Mouse (Mus musculus): ENCODE results near the gene Bcar1.

The Bcar1 gene

DNA sequence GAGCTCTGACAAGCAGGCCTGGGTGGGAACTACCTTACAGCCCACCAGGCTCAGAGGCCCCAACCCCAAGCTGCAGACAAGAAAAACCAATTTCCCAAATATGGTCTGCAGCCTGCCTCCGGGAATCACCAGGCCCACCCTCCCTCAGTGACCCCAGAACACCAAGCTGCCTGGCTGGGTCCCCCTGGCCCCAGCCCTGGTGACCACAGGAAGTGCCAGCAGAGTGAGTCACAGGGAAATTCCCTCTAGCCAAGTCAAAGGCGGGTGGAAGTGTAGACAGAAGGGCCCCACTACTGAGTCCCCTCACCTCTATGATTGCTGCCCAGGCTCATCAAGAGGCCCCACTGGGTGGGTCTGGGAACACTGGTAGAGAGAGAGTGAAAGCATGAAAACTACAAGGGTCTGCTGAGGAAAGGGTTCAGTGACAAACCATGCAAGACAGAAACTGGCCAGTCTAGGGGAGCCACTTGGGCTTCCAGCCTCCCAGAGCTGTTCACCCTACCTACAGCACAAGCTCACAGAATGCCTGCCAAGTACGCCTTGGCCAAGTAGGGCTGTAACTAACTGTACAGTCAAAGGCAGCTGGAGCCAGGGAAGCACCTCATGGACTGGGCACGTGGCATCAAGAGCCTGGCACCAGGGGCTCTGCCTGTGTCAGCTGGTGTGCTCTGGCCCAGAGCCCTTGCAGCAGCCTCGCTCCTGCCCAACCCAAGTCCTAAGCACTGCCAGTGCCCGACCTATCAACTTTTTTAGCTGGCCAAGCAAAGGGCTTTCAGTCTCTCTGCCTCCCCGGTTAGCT lies 17.3 kb downstream of the Bcar1 start:
- in situ Hi-C loops (cut with MboI; ENCODE audit: low pct_unique_long_range_greater_than_20kb in 1 of 2, low sequenced_read_pairs in 2 of 2, unreplicated experiment in 1 of 2), result no loop called here

DNA sequence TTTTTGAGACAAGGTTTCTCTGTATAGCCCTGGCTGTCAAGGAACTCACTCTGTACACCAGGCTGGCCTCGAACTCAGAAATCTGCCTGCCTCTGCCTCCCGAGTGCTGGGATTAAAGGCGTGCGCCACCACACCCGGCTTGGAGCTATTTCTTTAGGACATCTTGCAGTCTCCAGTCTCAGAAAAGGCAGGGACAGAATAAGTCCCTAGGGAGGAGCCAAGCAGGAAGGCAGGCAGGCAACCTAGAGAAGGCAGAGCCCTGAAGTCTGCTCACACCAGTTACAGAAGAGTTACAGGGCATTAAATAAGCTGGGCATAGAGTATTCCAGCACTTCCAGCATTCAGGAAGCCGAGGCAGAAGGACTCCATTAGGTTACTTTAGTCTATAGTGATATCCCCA lies 18.3 kb downstream of the Bcar1 start:
- in situ Hi-C loops (cut with MboI; ENCODE audit: low pct_unique_long_range_greater_than_20kb in 1 of 2, low sequenced_read_pairs in 2 of 2, unreplicated experiment in 1 of 2), result no loop called here

DNA sequence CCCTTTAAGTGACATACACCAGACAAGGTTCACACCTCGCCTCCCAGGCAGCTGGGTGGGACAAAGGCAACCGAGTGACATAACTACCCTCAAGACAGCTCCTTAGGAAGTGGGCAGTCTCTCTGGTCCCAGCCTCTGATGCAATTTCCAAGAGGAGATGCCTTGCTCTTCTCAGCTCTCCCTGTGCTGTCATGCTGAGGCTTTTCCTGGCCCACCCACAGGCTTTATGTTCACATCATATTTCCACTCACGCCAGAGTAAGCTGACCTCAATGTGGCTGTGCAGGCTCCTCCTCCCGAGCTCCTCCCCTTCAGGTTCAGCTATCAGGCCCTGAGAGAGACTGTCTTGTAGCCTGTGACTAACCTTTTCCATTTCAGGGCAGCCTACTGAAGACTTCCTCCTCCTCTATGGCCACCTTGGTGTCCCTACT lies 23.5 kb downstream of the Bcar1 start:
- in situ Hi-C loops (cut with MboI; ENCODE audit: low pct_unique_long_range_greater_than_20kb in 1 of 2, low sequenced_read_pairs in 2 of 2, unreplicated experiment in 1 of 2), result no loop called here

DNA sequence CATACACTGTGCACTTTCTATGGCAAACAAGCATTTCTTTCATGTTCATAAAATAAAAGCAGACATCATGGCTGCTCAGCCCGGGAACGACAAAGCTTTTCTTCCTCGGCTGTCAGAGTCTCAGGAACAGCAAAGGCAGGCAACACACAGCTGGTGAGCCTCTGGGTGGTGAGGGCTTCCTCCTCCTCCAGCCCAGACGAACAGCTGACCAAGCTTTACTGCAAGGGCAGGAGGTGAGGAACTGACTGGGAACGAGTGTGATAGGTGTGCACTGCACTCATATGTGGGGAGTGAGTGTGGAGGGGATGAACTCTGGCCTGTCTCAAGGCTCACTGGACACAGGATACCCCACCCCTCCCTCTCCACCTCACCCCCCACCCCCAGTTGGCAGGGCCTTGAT lies 24.7 kb downstream of the Bcar1 start:
- in situ Hi-C loops (cut with MboI; ENCODE audit: low pct_unique_long_range_greater_than_20kb in 1 of 2, low sequenced_read_pairs in 2 of 2, unreplicated experiment in 1 of 2), result no loop called here

DNA sequence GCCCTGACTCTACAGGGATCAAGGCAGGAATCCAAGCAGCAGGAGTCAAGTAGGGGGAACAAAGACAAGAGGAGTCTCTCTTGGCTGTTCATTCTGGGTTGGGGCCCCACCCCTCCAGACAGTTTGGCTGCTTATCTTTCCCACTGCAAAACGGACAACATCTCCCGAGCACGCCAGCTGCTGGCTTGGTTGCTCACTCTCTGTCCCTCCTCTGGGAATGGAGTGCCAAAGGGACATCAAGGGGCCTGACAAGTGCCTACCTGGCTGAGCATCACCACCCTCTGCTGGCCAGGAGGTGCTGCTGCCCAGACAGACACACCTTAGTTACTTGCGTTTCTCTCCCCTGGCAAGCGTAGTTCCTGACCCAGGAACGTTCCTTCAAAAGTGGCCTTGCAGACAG lies 25.7 kb downstream of the Bcar1 start:
- in situ Hi-C loops (cut with MboI; ENCODE audit: low pct_unique_long_range_greater_than_20kb in 1 of 2, low sequenced_read_pairs in 2 of 2, unreplicated experiment in 1 of 2), result no loop called here

DNA sequence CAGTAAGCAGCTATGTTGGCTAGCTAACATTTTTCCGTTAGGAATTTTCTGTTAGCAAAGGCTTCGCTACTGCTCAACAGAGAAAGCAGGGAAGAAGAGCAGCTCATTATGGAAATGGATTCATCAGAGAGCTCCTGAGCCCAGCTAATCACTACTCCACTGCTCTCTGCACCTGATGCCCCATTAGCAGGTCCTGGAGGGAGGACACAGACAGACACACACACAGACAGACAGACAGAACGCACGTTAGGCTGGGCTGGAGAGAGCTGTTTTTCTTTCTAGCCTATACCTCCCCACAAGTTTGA lies 26.2 kb downstream of the Bcar1 start:
- in situ Hi-C loops (cut with MboI; ENCODE audit: low pct_unique_long_range_greater_than_20kb in 1 of 2, low sequenced_read_pairs in 2 of 2, unreplicated experiment in 1 of 2), result no loop called here

DNA sequence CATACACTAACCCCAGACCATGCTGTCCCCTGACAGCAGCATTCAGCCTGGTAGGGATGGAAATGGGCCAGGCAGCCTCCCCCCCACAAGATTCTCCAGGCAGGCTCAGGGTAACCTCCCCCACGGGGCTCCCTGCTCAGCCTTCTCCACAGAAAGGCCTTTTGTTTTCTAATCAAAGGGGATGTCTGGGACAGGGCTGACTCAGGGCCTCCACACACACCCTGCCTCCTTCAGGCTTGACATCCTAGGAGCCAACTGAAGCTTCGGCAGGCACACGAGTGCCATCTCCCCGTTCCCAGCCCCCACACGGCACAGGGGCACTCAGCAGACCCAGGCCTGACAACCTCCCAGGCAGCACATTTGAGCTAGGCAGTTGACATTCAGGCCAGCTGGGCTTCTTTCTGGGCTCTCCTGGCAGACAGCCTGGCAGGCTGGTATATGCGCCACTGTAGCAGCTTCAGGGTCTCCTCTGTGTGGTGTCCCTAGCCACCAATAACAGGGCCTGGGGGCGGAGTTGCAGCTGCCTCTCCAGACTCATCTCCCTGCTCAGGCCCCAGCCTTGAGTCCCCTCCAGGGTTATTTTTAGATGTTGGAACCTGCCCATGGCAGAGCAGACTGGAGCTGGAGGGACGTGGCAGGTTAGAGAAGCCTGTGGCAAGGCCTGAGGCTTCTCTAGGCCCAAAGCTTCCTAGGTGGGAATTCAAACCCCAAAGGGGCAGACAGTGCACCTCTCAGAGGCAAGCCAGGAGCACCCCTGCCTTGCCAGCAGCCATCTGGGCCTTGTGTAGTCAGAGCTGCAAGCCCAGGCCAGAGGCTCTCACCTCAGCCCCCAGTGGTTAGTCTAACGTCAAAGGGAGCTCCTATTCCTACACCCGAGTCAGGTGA lies 26.8 kb downstream of the Bcar1 start:
- in situ Hi-C loops (cut with MboI; ENCODE audit: low pct_unique_long_range_greater_than_20kb in 1 of 2, low sequenced_read_pairs in 2 of 2, unreplicated experiment in 1 of 2), result no loop called here

DNA sequence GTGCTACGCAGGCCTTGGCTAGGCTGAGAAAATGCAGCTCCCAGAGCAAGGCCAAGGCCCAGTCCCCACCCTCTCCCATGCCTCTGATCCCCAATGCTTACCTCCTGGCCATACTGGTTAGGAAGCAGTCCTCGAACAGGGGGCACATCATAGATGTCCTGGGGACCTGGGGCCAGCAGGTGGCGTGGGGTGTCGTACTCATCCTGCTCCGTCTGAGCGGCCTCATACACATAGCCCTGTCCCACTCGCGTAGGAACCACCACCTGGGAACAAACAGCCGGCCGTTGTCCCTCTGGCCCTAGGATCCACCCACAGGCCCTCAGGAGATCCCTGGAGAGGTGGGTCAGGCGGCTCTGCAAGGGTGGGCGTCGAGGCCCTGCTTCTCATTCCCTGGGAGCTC lies 28.1 kb downstream of the Bcar1 start:
- in situ Hi-C loops (cut with MboI; ENCODE audit: low pct_unique_long_range_greater_than_20kb in 1 of 2, low sequenced_read_pairs in 2 of 2, unreplicated experiment in 1 of 2), result no loop called here

DNA sequence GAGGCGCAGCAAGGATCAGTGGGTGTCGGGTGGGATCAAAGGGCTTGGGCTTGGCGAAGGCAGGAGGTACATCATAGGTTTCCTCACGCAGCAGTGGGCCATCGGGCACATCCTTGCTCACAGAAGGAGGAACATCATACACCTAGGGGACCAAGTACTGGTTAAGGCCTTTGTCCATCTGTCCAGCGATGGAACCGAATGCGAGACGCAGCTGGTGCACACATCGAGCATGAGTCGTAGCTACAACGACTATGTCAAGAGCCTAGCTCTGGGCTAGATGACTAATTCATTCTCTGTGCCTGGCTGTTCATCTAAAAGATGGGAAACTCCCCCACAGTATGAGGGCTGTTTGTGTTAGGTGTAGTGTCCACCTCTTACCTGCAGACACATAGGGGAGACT lies 29.3 kb downstream of the Bcar1 start:
- in situ Hi-C loops (cut with MboI; ENCODE audit: low pct_unique_long_range_greater_than_20kb in 1 of 2, low sequenced_read_pairs in 2 of 2, unreplicated experiment in 1 of 2), result no loop called here

DNA sequence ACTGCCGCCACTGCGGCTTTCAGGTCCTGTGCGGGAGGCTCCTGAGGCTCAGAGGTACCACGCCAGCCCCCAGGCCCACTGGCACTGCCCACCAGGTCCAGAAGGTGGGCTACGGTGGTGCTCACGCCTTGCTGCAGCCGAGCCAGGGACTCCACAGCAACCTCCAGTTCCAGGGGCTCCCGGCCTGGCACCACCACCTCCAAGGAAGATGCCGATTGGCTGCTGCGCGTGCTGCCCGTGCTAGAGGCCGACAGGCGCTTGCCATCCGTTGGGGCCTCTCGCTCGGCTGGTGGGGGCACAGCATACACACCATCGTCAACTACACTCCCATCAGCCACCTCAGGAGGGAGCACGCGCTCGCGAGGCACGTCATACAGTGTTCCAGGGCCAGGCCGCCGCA lies 29.8 kb downstream of the Bcar1 start:
- in situ Hi-C loops (cut with MboI; ENCODE audit: low pct_unique_long_range_greater_than_20kb in 1 of 2, low sequenced_read_pairs in 2 of 2, unreplicated experiment in 1 of 2), result no loop called here

DNA sequence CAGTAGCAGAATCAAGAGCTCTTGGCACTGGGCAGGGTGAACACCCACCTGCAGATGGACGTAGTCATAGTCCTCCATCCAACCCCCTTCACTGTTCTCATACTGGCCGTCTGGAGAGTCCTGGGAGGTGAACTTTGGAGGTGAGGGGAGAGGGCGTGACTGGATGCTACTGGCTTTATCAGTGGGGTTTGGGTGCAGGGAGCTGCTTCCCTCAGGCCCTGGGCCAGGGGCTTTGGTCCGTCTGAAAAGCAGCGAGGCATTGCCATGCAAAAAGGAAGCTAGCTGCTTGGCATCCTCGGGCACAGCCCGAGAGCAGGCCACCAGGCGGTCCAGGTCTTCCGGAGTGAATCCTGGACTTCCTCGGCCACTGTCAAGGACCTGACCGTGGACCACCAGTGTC lies 30.3 kb downstream of the Bcar1 start:
- in situ Hi-C loops (cut with MboI; ENCODE audit: low pct_unique_long_range_greater_than_20kb in 1 of 2, low sequenced_read_pairs in 2 of 2, unreplicated experiment in 1 of 2), result no loop called here

DNA sequence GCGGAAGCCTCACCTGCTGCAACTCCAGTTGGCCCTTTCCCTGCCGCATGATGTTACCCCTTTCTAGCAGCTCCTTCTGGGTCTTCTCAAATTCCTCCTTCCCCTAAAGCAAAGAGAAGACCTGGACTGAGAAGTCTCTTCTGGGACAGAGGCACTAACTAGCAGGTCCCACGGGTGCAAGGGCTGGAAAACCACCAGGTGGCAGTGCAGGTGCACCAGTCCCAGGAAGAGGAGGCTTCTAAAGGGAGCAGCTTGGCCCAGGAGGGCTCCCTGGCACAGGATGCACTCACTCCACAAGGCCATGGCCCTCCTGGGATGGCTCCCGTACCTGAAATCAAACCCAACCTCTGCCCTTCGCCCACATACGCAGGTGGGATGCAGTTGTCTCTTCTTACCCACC lies 31.0 kb downstream of the Bcar1 start:
- in situ Hi-C loops (cut with MboI; ENCODE audit: low pct_unique_long_range_greater_than_20kb in 1 of 2, low sequenced_read_pairs in 2 of 2, unreplicated experiment in 1 of 2), result no loop called here

DNA sequence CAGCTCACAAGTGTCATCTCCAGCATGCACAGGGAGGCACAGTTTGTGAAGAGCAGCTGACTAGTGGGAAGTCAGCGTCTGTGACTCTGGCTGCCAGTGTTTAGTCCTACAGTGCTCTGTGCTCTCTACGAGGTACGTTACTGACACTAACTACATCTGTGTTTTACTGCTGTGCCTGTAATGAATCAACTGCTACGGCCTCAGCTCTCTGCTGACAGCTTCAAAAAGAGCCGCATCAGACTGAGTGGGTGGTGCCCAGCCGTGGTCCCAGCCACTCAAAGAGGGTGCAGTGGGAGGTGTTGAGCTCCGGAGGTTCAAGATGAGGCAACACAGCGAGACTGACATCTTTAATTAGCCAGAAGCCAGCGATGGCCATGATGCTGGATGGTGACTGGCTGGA lies 31.5 kb downstream of the Bcar1 start:
- in situ Hi-C loops (cut with MboI; ENCODE audit: low pct_unique_long_range_greater_than_20kb in 1 of 2, low sequenced_read_pairs in 2 of 2, unreplicated experiment in 1 of 2), result no loop called here

DNA sequence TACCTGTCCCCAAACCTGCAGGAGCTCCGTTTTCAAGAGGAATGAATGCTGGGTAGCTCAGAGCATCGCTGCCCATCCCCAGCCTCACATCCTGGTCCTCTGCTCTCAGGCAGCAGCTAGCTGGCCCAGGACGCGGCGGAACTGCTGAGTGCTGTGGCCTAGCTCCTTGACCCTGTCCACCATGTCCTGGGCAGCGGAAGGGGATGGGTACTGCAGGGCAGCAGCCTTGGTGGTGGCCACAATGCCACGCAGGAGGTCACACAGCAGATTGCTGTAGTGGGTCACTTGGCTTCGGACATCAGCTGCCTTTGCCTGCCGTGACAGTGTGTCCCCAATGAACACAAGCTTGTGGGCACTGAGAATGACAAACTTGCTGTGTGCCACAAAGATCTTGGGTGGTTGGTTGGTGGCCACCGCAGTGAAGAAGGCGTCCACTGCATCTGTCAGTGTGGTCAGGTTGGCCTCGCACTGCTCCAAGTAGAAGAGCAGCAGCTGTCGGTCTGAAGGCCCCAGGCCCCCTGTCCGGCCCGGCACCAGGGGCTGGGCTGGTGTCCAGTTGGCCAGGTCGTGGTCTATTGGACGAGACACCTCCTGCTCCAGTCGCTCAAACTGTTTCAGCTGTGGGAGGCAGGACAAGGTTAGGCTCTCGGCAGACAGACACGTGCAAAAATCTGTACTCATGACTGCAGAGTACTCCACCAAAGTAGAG lies 32.7 kb downstream of the Bcar1 start:
- in situ Hi-C loops (cut with MboI; ENCODE audit: low pct_unique_long_range_greater_than_20kb in 1 of 2, low sequenced_read_pairs in 2 of 2, unreplicated experiment in 1 of 2), result no loop called here

DNA sequence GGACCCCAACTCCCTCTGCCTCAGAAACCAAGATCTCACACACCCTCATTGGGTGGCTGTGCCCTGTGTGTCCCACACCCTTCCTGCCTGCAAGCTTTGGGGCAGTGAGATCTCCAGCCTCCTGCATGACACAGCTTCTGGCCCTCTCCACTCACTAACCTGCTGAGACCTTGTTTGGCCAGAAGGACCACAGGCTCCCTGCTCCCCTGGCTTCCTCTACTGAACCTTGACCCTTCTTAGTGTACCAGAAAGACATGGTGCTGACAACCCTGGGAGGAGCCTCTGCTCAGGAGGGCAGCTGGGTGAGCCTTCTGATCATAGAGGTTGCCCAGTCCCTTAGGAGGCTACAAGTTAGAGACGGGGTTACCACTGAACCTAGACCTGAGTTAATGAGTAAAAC lies 34.4 kb downstream of the Bcar1 start:
- in situ Hi-C loops (cut with MboI; ENCODE audit: low pct_unique_long_range_greater_than_20kb in 1 of 2, low sequenced_read_pairs in 2 of 2, unreplicated experiment in 1 of 2), result loop anchor here (10.0 kb wide), 2 partner anchors 116 to 126 kb away; no protein-coding TSS in a partner anchor

DNA sequence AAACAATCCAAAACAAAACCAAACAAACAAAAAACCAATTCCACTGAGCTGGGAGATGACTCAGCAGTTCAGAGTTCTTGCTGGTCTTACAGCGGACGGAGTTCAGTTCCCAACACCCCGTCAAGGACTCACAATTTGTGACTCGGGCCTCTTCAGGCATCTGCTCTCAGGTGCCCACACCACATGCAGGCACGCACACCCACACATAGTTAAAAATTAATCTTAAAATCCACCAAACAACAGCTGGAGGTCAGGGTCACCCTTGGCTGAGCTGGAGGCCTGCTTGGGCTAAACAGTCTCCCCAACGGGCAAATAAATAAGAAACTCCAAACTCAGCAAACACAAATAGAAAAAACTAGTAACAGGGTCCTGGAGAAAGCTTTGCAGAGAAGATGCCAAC lies 35.3 kb downstream of the Bcar1 start:
- in situ Hi-C loops (cut with MboI; ENCODE audit: low pct_unique_long_range_greater_than_20kb in 1 of 2, low sequenced_read_pairs in 2 of 2, unreplicated experiment in 1 of 2), result loop anchor here (10.0 kb wide), 2 partner anchors 117 to 127 kb away; no protein-coding TSS in a partner anchor

DNA sequence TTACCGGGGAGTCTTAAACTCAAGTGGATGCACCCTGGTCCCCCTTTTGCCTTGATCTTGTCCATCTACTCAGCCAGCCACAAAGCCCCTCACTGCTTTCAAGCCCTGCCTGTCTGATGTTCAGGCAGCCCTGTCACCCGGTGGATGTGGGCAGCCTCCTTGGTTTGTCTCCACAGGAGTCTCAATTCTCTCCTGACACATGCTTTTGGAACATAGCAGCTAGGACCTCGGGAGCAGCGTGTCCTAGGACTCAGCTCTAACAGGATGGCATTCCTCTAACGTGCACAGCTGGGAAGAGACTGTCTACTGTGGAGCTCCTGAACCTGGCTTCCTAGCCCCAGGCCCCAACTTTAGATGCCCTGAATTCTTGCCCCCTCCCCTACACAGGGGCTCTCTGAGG lies 37.9 kb downstream of the Bcar1 start:
- in situ Hi-C loops (cut with MboI; ENCODE audit: low pct_unique_long_range_greater_than_20kb in 1 of 2, low sequenced_read_pairs in 2 of 2, unreplicated experiment in 1 of 2), result loop anchor here (10.0 kb wide), 2 partner anchors 119 to 129 kb away; no protein-coding TSS in a partner anchor

DNA sequence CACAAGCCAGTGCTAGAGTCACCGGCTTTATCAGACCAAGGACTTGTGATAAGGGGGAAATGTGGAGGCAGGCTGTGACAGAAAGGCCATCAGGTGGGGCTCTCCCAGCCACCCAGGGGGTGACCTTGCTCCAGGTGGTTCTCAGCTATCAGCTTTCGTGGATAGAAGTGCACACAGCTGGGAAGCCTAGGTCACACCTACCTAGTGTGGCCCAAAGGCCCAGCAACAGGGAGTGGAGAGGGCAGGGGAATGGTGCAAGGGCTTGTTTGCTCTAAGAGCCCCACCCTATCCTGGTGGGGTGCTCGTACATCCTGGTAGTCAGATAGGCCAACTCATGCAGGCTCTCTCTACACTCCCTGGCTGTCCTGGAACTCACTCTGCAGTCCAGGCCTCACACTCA lies 38.4 kb downstream of the Bcar1 start:
- in situ Hi-C loops (cut with MboI; ENCODE audit: low pct_unique_long_range_greater_than_20kb in 1 of 2, low sequenced_read_pairs in 2 of 2, unreplicated experiment in 1 of 2), result loop anchor here (10.0 kb wide), 2 partner anchors 120 to 130 kb away; no protein-coding TSS in a partner anchor

DNA sequence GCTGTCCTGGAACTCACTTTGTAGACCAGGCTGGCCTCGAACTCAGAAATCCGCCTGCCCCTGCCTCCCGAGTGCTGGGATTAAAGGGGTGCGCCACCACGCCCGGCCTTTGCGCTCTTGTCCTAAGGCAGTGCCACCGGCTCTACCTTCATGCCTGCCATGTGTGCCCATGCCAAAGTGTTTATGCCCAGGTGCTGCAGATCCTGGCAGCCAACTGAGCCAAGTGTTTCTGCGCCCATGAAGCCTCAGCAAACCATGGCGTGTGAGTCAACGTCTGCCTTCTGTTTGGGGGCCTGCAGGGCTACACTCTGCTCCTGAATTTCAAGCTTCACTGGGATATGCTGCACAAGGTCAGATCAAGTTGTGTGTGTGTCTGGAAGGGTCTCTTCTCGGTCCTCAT lies 39.0 kb downstream of the Bcar1 start:
- in situ Hi-C loops (cut with MboI; ENCODE audit: low pct_unique_long_range_greater_than_20kb in 1 of 2, low sequenced_read_pairs in 2 of 2, unreplicated experiment in 1 of 2), result loop anchor here (10.0 kb wide), 2 partner anchors 120 to 130 kb away; no protein-coding TSS in a partner anchor
